Comparison of ENCODE assay signal across 12 mouse cellular contexts in genomic region chr4:83409867-83410505, GRCm38 (mm10). TPM values are rescaled to one million over a fixed set of nuclear protein-coding genes. Genes with fewer than 3 reads are reported as not detected.
DNase-seq lines count a peak whose midpoint lies in the region; ATAC-seq and TF ChIP-seq lines count a peak whose summit lies in the region.
"Had no signal": no experiment of that assay in that cellular context is flagged by ENCODE, and none has a peak within 500 bp of the region (broad histone marks: within the 10 kb centered on the region; RNA-seq: fewer than 3 reads in every experiment).

No protein-coding gene starts in this region.

- peak; percentile 28 for DNase-seq in forebrain, embryonic 14.5 days (ENCODE audit: low spot score)
- no peak for DNase-seq in left cerebral cortex, adult 2 months (ENCODE audit: extremely low spot score in 1 of 2, low spot score in 2 of 2)
- DNase-seq in left cerebral cortex, adult 18-20 months (ENCODE audit: low spot score in 2 of 2) = no peak
- peak; percentile 44 for DNase-seq in CD4-positive helper T cell, adult 2 months (ENCODE audit: low read depth, low spot score)
- peak; percentile 59 for DNase-seq in induced T-regulatory cell, adult 2 months (ENCODE audit: low read depth)
- DNase-seq in thymus, adult 2 months = no peak
- DNase-seq: cerebellum, adult 11-12 months; thymus, postnatal 36 days had no signal

- H3K27me3 ChIP-seq in forebrain, embryonic 14.5 days (replicated peaks; ENCODE audit: control insufficient read depth, insufficient read depth, low read length) = no peaks in the 10 kb centered on the region
- no peaks in the 10 kb centered on the region for H3K27me3 ChIP-seq in forebrain, embryonic 15.5 days
- no peaks in the 10 kb centered on the region for H3K27me3 ChIP-seq in thymus, adult 2 months (ENCODE audit: control insufficient read depth, insufficient read depth, low read length)
- H3K27me3 ChIP-seq: embryonic facial prominence, embryonic 13.5 days; limb, embryonic 12.5 days had no signal

- H3K4me3 ChIP-seq in forebrain, embryonic 14.5 days (ENCODE audit: low read depth, low read length) = no peak overlapping the region
- no peak overlapping the region for H3K4me3 ChIP-seq in forebrain, embryonic 15.5 days
- H3K4me3 ChIP-seq in left cerebral cortex, adult 2 months = no peak overlapping the region
- H3K4me3 ChIP-seq in thymus, adult 2 months (ENCODE audit: control insufficient read depth, insufficient read depth, low read length) = no peak overlapping the region
- H3K4me3 ChIP-seq: embryonic facial prominence, embryonic 13.5 days; limb, embryonic 12.5 days had no signal

- intact Hi-C loops in left cerebral cortex, adult 2 months (cut with DNase I) = loop anchor here (1.0 to 5.0 kb wide), 2 partner anchors 148 to 162 kb away; no protein-coding TSS in a partner anchor

- H3K9ac ChIP-seq in forebrain, embryonic 14.5 days (ENCODE audit: low read length) = no peak overlapping the region
- no peak overlapping the region for H3K9ac ChIP-seq in forebrain, embryonic 15.5 days (replicated peaks)
- H3K9ac ChIP-seq: embryonic facial prominence, embryonic 13.5 days; limb, embryonic 12.5 days had no signal

- no peak for ATAC-seq in forebrain, embryonic 14.5 days
- ATAC-seq in forebrain, embryonic 15.5 days (replicated peaks) = no peak
- no peak for ATAC-seq in megakaryocyte-erythroid progenitor cell, adult 5-6 weeks (replicated peaks; ENCODE audit: low FRiP score, low TSS enrichment, poor library complexity, severe bottlenecking)

- 96% methylated on average over 4 of the region's 4 CpGs for WGBS in forebrain, embryonic 14.5 days
- WGBS in forebrain, embryonic 15.5 days = 95% methylated on average over 4 of the region's 4 CpGs
- WGBS in thymus, adult 2 months = 99% methylated on average over 4 of the region's 4 CpGs

- no peaks in the 10 kb centered on the region for H3K4me1 ChIP-seq in forebrain, embryonic 14.5 days (ENCODE audit: control insufficient read depth, insufficient read depth, low read length)
- no peaks in the 10 kb centered on the region for H3K4me1 ChIP-seq in forebrain, embryonic 15.5 days
- no peaks in the 10 kb centered on the region for H3K4me1 ChIP-seq in thymus, adult 2 months (replicated peaks; ENCODE audit: control insufficient read depth, insufficient read depth, low read length)
- H3K4me1 ChIP-seq: embryonic facial prominence, embryonic 13.5 days; limb, embryonic 12.5 days had no signal

- no peak for TF ChIP-seq POLR2A in thymus, adult 2 months (IDR thresholded peaks at IDR 0.05; ENCODE audit: control insufficient read depth, extremely low read depth, insufficient read depth, low read length, poor library complexity)

- H3K9me3 ChIP-seq in forebrain, embryonic 14.5 days (replicated peaks; ENCODE audit: control insufficient read depth, low read length) = peaks cover 8% of the 10 kb centered on the region; the same call in 1 of the 2 replicates
- H3K9me3 ChIP-seq in forebrain, embryonic 15.5 days = peaks cover 9% of the 10 kb centered on the region; the same call in 1 of the 2 replicates

- no peaks in the 10 kb centered on the region for H3K36me3 ChIP-seq in forebrain, embryonic 14.5 days (ENCODE audit: control insufficient read depth, insufficient read depth, low read length)
- no peaks in the 10 kb centered on the region for H3K36me3 ChIP-seq in forebrain, embryonic 15.5 days
- H3K36me3 ChIP-seq in thymus, adult 2 months (ENCODE audit: control insufficient read depth, insufficient read depth, low read length) = no peaks in the 10 kb centered on the region
- H3K36me3 ChIP-seq: embryonic facial prominence, embryonic 13.5 days; limb, embryonic 12.5 days had no signal

- peak; percentile 66 for TF ChIP-seq CTCF in left cerebral cortex, adult 2 months (IDR thresholded peaks at IDR 0.05)
- TF ChIP-seq CTCF in thymus, adult 2 months (IDR thresholded peaks at IDR 0.05; ENCODE audit: borderline replicate concordance, control insufficient read depth, extremely low read depth, insufficient read depth, low read length, poor library complexity) = no peak

- no peak overlapping the region for H3K4me2 ChIP-seq in forebrain, embryonic 14.5 days (ENCODE audit: low read length)
- no peak overlapping the region for H3K4me2 ChIP-seq in forebrain, embryonic 15.5 days (replicated peaks)
- H3K4me2 ChIP-seq: embryonic facial prominence, embryonic 13.5 days; limb, embryonic 12.5 days had no signal

- no peak overlapping the region for H3K27ac ChIP-seq in forebrain, embryonic 14.5 days (ENCODE audit: low read depth, low read length)
- H3K27ac ChIP-seq in forebrain, embryonic 15.5 days (replicated peaks) = no peak overlapping the region
- H3K27ac ChIP-seq in left cerebral cortex, adult 2 months = no peak overlapping the region
- no peak overlapping the region for H3K27ac ChIP-seq in thymus, adult 2 months (ENCODE audit: control insufficient read depth, insufficient read depth, low read length)
- H3K27ac ChIP-seq: embryonic facial prominence, embryonic 13.5 days; limb, embryonic 12.5 days had no signal

RNA-seq across cellular contexts. Expression of gene Snapc3, which starts 7.5 kb away (rescaled TPM):
- 90.0 and 101 TPM in 2 replicates for polyA plus RNA-seq in forebrain, embryonic 14.5 days (2014; fragmentation: Nextera tagmentation; extraction: Ambion mirVana)
- polyA plus RNA-seq in forebrain, embryonic 15.5 days (2015; fragmentation: Nextera tagmentation; extraction: Ambion mirVana) = 100 and 101 TPM in 2 replicates
- 10 to 100 TPM; 40.9 to 44.5 TPM for total RNA-seq in left cerebral cortex, adult 2 months (2021)
- 10 to 100 TPM; 37.6 to 38.5 TPM for total RNA-seq in left cerebral cortex, adult 18-20 months (2021)
- 44.1 and 50.6 TPM in 2 replicates for polyA plus RNA-seq in thymus, adult 2 months (2012; rRNA removed)
- 24.2 and 28.9 TPM in 2 replicates for total RNA-seq in megakaryocyte-erythroid progenitor cell, adult 5-6 weeks (2014; fragmentation: Nextera tagmentation)
- 47.7 and 49.1 TPM in 2 replicates for total RNA-seq in megakaryocyte-erythroid progenitor cell, adult 5-6 weeks (2017)

Comparison
In these comparisons a context has a peak if more than half of its experiments do, and no peak if none do; other contexts are left out.
1. DNase-seq: peak in forebrain, embryonic 14.5 days (single experiment), CD4-positive helper T cell, adult 2 months (single experiment) and induced T-regulatory cell, adult 2 months (single experiment); none in left cerebral cortex, adult 2 months (0 of 2), left cerebral cortex, adult 18-20 months (0 of 2) and thymus, adult 2 months (single experiment).